Mouse (Mus musculus) hindbrain, embryonic 11.5 days (tissue): ENCODE results near the gene Brd2. TPM values are rescaled to one million over a fixed set of nuclear protein-coding genes. Genes with fewer than 3 reads are reported as not detected.

Source experiments
- ATAC-seq: fragments of 200-750 bp; cut with Nextera tagmentation; 2 replicates; pipeline ENCODE4 v1.8.0; 2017; ENCODE audit warnings: mild to moderate bottlenecking, moderate TSS enrichment, moderate library complexity; ENCODE audit not compliant: low FRiP score
- DNase-seq: peaks from one replicate; pipeline ENCODE4 v3.0.0-alpha.2; 2015; ENCODE audit warnings: low spot score
- H3K27ac ChIP-seq: fragments of 300-500 bp; sonication (generic); 2 replicates; pipeline ENCODE4 v1.5.1; 2014; ENCODE audit warnings: mild to moderate bottlenecking, low read depth, low read length
- H3K27me3 ChIP-seq: fragments of 300-500 bp; sonication (generic); 2 replicates; pipeline ENCODE4 v1.6.1; 2014; ENCODE audit warnings: mild to moderate bottlenecking, low read length, moderate library complexity, mixed read lengths; ENCODE audit not compliant: control insufficient read depth, insufficient read depth
- H3K36me3 ChIP-seq: fragments of 300-500 bp; sonication (generic); 2 replicates; pipeline ENCODE4 v1.6.1; 2014; ENCODE audit warnings: mild to moderate bottlenecking, low read length, moderate library complexity, mixed read lengths; ENCODE audit not compliant: control insufficient read depth, insufficient read depth
- H3K4me1 ChIP-seq: fragments of 300-500 bp; sonication (generic); replicated peaks from 2 replicates; pipeline ENCODE4 v1.6.1; 2014; ENCODE audit warnings: low read length, mixed read lengths; ENCODE audit not compliant: control insufficient read depth, insufficient read depth
- H3K4me2 ChIP-seq: fragments of 300-500 bp; sonication (generic); replicated peaks from 2 replicates; pipeline ENCODE4 v1.6.1; 2014; ENCODE audit warnings: mild to moderate bottlenecking, low read depth, low read length
- H3K4me3 ChIP-seq: fragments of 300-500 bp; sonication (generic); 2 replicates; pipeline ENCODE4 v1.5.1; 2014; ENCODE audit warnings: low read depth, low read length
- H3K9ac ChIP-seq: fragments of 300-500 bp; sonication (generic); 2 replicates; pipeline ENCODE4 v1.6.1; 2014; ENCODE audit warnings: low read depth, low read length
- H3K9me3 ChIP-seq: fragments of 300-500 bp; sonication (generic); 2 replicates; pipeline ENCODE4 v1.6.1; 2016; ENCODE audit warnings: low read length; ENCODE audit not compliant: control insufficient read depth
- WGBS: fragments of 180-500 bp; shearing (Covaris S2); extraction: QIAGEN DNeasy Blood & Tissue Kit; methylation state at CpG from one replicate; pipeline ENCODE4 v1.1.7; 2014; 5-methylcytosine and 5-hydroxymethylcytosine counted together
- polyA plus RNA-seq: library from polyadenylated mRNA; unstranded; fragments of >200 nt; fragmentation: Nextera tagmentation; extraction: Ambion mirVana; gene quantifications from 2 replicates; pipeline ENCODE4 v1.2.1, GENCODE M21; 2014

Gene Brd2
- polyA plus RNA-seq, 1 experiment from 2014 or later, result 159 TPM

GRCm38 (mm10) chr17:34101604-34102032 is 20.8 kb downstream of the Brd2 start:
- Histone ChIP-seq H3K27ac (no peak overlapping the region), H3K9me3 (no peaks in the 10 kb centered on the region), H3K4me1 (no peaks in the 10 kb centered on the region), H3K4me2 (peak overlapping the region; percentile 15; the same call in 1 of the 2 replicates), H3K4me3 (no peak overlapping the region; the same call in 1 of the 2 replicates), H3K27me3 (no peaks in the 10 kb centered on the region), H3K9ac (no peak overlapping the region), H3K36me3 (no peaks in the 10 kb centered on the region)
- ATAC-seq (peak; percentile 72), DNase-seq (peak; percentile 98)
- whole genome bisulfite sequencing, result 8% methylated on average over 12 of the region's 12 CpGs

GRCm38 (mm10) chr17:34101185-34101584 is 21.2 kb downstream of the Brd2 start:
- Histone ChIP-seq H3K9ac (no peak overlapping the region), H3K4me1 (no peaks in the 10 kb centered on the region), H3K9me3 (no peaks in the 10 kb centered on the region), H3K27ac (no peak overlapping the region), H3K4me2 (no peak overlapping the region), H3K4me3 (no peak overlapping the region), H3K27me3 (no peaks in the 10 kb centered on the region), H3K36me3 (no peaks in the 10 kb centered on the region)
- 0 out of 2 replicates have a peak, but pooled peaks have one; percentile 2 for ATAC-seq
- 34% methylated on average over 5 of the region's 5 CpGs for WGBS
- DNase-seq, result no peak

- no peak overlapping the region for H3K4me3 ChIP-seq
- 73% methylated on average over 5 of the region's 5 CpGs for WGBS
Measured at GRCm38 (mm10) chr17:34099531-34099930, 22.9 kb downstream of the Brd2 start.

GRCm38 (mm10) chr17:34098709-34099479 is 23.5 kb downstream of the Brd2 start:
- no peak for DNase-seq
- H3K27ac ChIP-seq, result no peak overlapping the region

More at GRCm38 (mm10) chr17:34099531-34099930, 22.9 kb downstream of the Brd2 start:
- Histone ChIP-seq H3K36me3 (no peaks in the 10 kb centered on the region), H3K4me1 (no peaks in the 10 kb centered on the region), H3K27ac (no peak overlapping the region), H3K9ac (no peak overlapping the region), H3K9me3 (no peaks in the 10 kb centered on the region), H3K27me3 (no peaks in the 10 kb centered on the region), H3K4me2 (no peak overlapping the region)
- DNase-seq (no peak), ATAC-seq (no peak)

GRCm38 (mm10) chr17:34097272-34097671 is 25.2 kb downstream of the Brd2 start:
- H3K9me3 ChIP-seq, result no peaks in the 10 kb centered on the region
- H3K36me3 ChIP-seq, result no peaks in the 10 kb centered on the region
- ATAC-seq, result no peak
- H3K4me3 ChIP-seq, result no peak overlapping the region
- WGBS, result 72% methylated on average over 5 of the region's 5 CpGs
- no peak overlapping the region for H3K27ac ChIP-seq
- no peaks in the 10 kb centered on the region for H3K27me3 ChIP-seq
- H3K4me2 ChIP-seq, result no peak overlapping the region
- H3K9ac ChIP-seq, result no peak overlapping the region
- no peaks in the 10 kb centered on the region for H3K4me1 ChIP-seq
- DNase-seq, result no peak

More at GRCm38 (mm10) chr17:34098709-34099479, 23.5 kb downstream of the Brd2 start:
- no peak for ATAC-seq
- Histone ChIP-seq H3K9me3 (no peaks in the 10 kb centered on the region), H3K4me1 (no peaks in the 10 kb centered on the region), H3K4me2 (no peak overlapping the region), H3K27me3 (no peaks in the 10 kb centered on the region), H3K4me3 (no peak overlapping the region), H3K36me3 (no peaks in the 10 kb centered on the region), H3K9ac (no peak overlapping the region)
- 64% methylated on average over 10 of the region's 10 CpGs for WGBS

GRCm38 (mm10) chr17:34096497-34097010 is 25.9 kb downstream of the Brd2 start:
- no peaks in the 10 kb centered on the region for H3K36me3 ChIP-seq
- no peaks in the 10 kb centered on the region for H3K4me1 ChIP-seq
- H3K4me2 ChIP-seq, result no peak overlapping the region
- H3K27ac ChIP-seq, result no peak overlapping the region
- H3K9ac ChIP-seq, result no peak overlapping the region
- ATAC-seq (no peak), DNase-seq (no peak)
- H3K27me3 ChIP-seq, result no peaks in the 10 kb centered on the region
- 85% methylated on average over 3 of the region's 3 CpGs for WGBS
- no peak overlapping the region for H3K4me3 ChIP-seq
- no peaks in the 10 kb centered on the region for H3K9me3 ChIP-seq

- H3K9ac ChIP-seq, result no peak overlapping the region
- 81% methylated on average over 27 of the region's 27 CpGs for WGBS
- H3K27me3 ChIP-seq, result no peaks in the 10 kb centered on the region
- no peaks in the 10 kb centered on the region for H3K4me1 ChIP-seq
- no peak overlapping the region for H3K4me3 ChIP-seq
- no peaks in the 10 kb centered on the region for H3K9me3 ChIP-seq
- no peak for DNase-seq
- no peak overlapping the region for H3K4me2 ChIP-seq
- ATAC-seq, result no peak
- no peaks in the 10 kb centered on the region for H3K36me3 ChIP-seq
- no peak overlapping the region for H3K27ac ChIP-seq
Measured at GRCm38 (mm10) chr17:34094283-34095035, 28.0 kb downstream of the Brd2 start.

GRCm38 (mm10) chr17:34093199-34093874 is 29.1 kb downstream of the Brd2 start:
- DNase-seq, result peak; percentile 65
- H3K4me3 ChIP-seq, result no peak overlapping the region
- no peaks in the 10 kb centered on the region for H3K4me1 ChIP-seq
- no peak overlapping the region for H3K27ac ChIP-seq
- no peaks in the 10 kb centered on the region for H3K9me3 ChIP-seq
- H3K27me3 ChIP-seq, result no peaks in the 10 kb centered on the region
- H3K4me2 ChIP-seq, result no peak overlapping the region
- WGBS, result 25% methylated on average over 7 of the region's 7 CpGs
- no peaks in the 10 kb centered on the region for H3K36me3 ChIP-seq
- H3K9ac ChIP-seq, result no peak overlapping the region
- ATAC-seq, result 0 out of 2 replicates have a peak, but pooled peaks have one; percentile 53
